Mouse (Mus musculus) embryonic facial prominence, embryonic 11.5 days (tissue): Measurements from ENCODE around the gene Kat2a. TPM values are rescaled to one million over a fixed set of nuclear protein-coding genes. Genes with fewer than 3 reads are reported as not detected.
"Not testable (repeated sequence)": the region's sequence is repeated elsewhere in the genome, so short reads cannot be mapped to it uniquely, and the experiment has no call there.

Experiments
- ATAC-seq: fragments of 200-750 bp; cut with Nextera tagmentation; replicated peaks from 2 replicates; pipeline ENCODE4 v1.8.0; 2017; ENCODE audit warnings: low read depth; ENCODE audit not compliant: insufficient number of reproducible peaks, low FRiP score, low TSS enrichment
- DNase-seq: peaks from one replicate; pipeline ENCODE4 v3.0.0-alpha.2; 2015; ENCODE audit warnings: low spot score
- H3K27ac ChIP-seq: fragments of 300-500 bp; sonication (generic); replicated peaks from 2 replicates; pipeline ENCODE4 v1.5.1; 2014; ENCODE audit warnings: mild to moderate bottlenecking, low read depth, low read length, control low read depth
- H3K27me3 ChIP-seq: fragments of 300-500 bp; sonication (generic); 2 replicates; pipeline ENCODE4 v1.6.1; 2014; ENCODE audit warnings: mild to moderate bottlenecking, low read length, moderate library complexity, mixed read lengths; ENCODE audit not compliant: control insufficient read depth, insufficient read depth
- H3K36me3 ChIP-seq: fragments of 300-500 bp; sonication (generic); replicated peaks from 2 replicates; pipeline ENCODE4 v1.6.1; 2014; ENCODE audit warnings: low read depth, mild to moderate bottlenecking, low read length, moderate library complexity, mixed read lengths; ENCODE audit not compliant: control insufficient read depth, insufficient read depth
- H3K4me1 ChIP-seq: fragments of 300-500 bp; sonication (generic); 2 replicates; pipeline ENCODE4 v1.6.1; 2014; ENCODE audit warnings: low read length, mixed read lengths; ENCODE audit not compliant: control insufficient read depth, insufficient read depth
- H3K4me2 ChIP-seq: fragments of 300-500 bp; sonication (generic); 2 replicates; pipeline ENCODE4 v1.6.1; 2014; ENCODE audit warnings: low read depth, mild to moderate bottlenecking, control low read depth, low read length, moderate library complexity
- H3K4me3 ChIP-seq: fragments of 300-500 bp; sonication (generic); 2 replicates; pipeline ENCODE4 v1.5.1; 2014; ENCODE audit warnings: low read depth, low read length, control low read depth
- H3K9ac ChIP-seq: fragments of 300-500 bp; sonication (generic); replicated peaks from 2 replicates; pipeline ENCODE4 v1.6.1; 2014; ENCODE audit warnings: mild to moderate bottlenecking, control low read depth, low read length
- H3K9me3 ChIP-seq: fragments of 300-500 bp; sonication (generic); replicated peaks from 2 replicates; pipeline ENCODE4 v1.6.1; 2016; ENCODE audit warnings: mild to moderate bottlenecking, low read length, inconsistent platforms, mixed read lengths; ENCODE audit not compliant: control insufficient read depth
- WGBS: fragments of 180-500 bp; shearing (Covaris S2); extraction: QIAGEN DNeasy Blood & Tissue Kit; methylation state at CpG from one replicate; pipeline ENCODE4 v1.1.7; 2014; 5-methylcytosine and 5-hydroxymethylcytosine counted together
- polyA plus RNA-seq: library from polyadenylated mRNA; unstranded; fragments of >200 nt; fragmentation: Nextera tagmentation; extraction: Ambion mirVana; gene quantifications from 2 replicates; pipeline ENCODE4 v1.2.1, GENCODE M21; 2014

Gene Kat2a
- polyA plus RNA-seq, 1 experiment from 2014 or later, result 49.9 TPM

DNA sequence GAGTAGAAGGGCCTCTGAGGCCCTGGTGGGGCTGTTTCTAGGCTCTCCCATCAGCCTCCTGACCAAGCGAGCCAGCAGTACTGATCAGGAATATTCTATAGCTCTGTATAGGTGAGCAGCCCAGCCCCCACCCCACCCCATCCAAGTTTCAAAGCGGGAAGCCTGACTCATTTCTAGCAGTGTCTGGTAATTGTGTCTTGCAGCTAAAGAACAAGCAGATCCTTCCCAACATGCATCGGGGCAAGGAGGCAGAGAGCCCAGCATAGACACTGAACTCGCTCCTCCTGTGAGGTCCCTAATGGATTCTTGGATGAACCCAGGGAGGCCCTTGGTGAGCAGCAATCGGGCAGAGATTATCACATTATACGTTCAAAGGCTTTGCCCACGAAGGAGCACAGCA is 34.5 kb downstream of the Kat2a start:
- DNase-seq (no peak), ATAC-seq (no peak)
- no peaks in the 10 kb centered on the region for H3K27me3 ChIP-seq
- H3K4me2 ChIP-seq, result no peak overlapping the region
- H3K9me3 ChIP-seq, result no peaks in the 10 kb centered on the region
- no peaks in the 10 kb centered on the region for H3K4me1 ChIP-seq
- no peaks in the 10 kb centered on the region for H3K36me3 ChIP-seq
- H3K27ac ChIP-seq, result no peak overlapping the region
- no peak overlapping the region for H3K4me3 ChIP-seq
- H3K9ac ChIP-seq, result no peak overlapping the region
- WGBS, result 54% methylated on average over 7 of the region's 7 CpGs

DNA sequence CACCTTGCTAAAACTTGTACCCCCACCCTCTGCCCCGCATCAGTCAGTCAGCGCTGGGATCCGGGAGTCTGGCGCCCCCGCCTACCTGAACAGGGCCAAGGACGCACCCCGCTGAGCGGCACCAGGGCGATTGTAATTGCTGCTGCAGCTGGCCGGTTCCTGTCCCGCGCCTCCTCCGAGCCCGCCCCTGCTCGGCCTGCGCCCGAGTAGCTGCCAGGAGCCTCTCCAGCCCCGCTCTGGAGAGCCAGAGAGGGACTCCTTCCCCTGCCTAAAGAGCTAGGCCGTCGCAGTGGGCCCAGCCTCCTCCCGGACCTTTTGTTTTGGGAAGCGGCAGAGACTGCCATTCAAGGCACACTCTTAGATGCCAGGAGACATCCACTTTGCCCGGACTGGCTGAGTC is 39.1 kb downstream of the Kat2a start:
- Histone ChIP-seq H3K9me3 (no peaks in the 10 kb centered on the region), H3K4me3 (peak overlapping the region; percentile 6; the same call in 1 of the 2 replicates), H3K4me2 (peak overlapping the region; percentile 38), H3K27me3 (no peaks in the 10 kb centered on the region), H3K9ac (peak overlapping the region; percentile 61), H3K4me1 (no peaks in the 10 kb centered on the region), H3K36me3 (no peaks in the 10 kb centered on the region), H3K27ac (no peak overlapping the region)
- DNase-seq, result peak; percentile 35
- ATAC-seq, result no peak
- WGBS, result 1% methylated on average over 23 of the region's 23 CpGs

DNA sequence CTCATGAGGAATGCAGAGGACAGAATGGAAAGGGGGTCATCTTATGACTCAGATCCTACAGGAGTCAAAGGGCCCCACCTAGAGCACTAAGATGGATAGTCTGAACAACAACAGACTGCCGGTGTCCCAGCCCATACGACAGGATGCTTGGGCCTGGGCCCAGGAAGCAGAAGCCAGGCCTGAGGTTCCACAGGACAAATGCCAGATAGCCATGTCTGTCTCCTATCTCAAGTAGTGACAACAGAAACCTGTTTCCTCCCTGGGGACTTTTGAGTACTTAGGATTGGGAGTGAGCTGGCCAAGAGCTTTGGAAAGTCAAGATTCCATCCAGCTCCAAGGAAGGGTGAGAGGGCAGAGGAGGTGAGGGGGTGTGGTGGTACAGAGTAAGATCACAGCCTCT is 40.3 kb downstream of the Kat2a start:
- 89% methylated on average over 2 of the region's 2 CpGs for WGBS
- H3K27me3 ChIP-seq, result no peaks in the 10 kb centered on the region
- H3K9ac ChIP-seq, result no peak overlapping the region
- no peaks in the 10 kb centered on the region for H3K9me3 ChIP-seq
- DNase-seq (no peak), ATAC-seq (no peak)
- no peaks in the 10 kb centered on the region for H3K4me1 ChIP-seq
- no peaks in the 10 kb centered on the region for H3K36me3 ChIP-seq
- no peak overlapping the region for H3K4me3 ChIP-seq
- no peak overlapping the region for H3K27ac ChIP-seq
- H3K4me2 ChIP-seq, result no peak overlapping the region

DNA sequence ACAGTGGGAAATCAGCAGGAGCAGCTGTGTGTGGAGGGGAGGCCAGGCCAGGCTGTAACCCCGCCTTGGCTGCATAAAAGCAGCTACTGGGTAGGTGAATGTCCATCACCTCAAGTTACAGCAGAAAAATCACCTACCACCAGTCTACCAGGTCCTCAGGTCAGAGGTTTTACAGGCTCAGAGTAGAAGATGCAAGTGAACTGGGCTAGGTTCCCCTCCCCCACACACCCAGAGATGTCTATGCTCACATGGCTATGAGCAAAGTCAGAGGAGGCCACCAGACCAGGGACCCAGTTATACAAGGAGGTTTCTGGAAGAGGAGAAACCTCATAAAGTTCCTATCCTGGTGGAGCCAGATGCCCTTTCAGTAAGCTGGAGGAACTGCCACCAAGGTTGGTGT is 41.2 kb downstream of the Kat2a start:
- DNase-seq, result no peak
- H3K4me2 ChIP-seq, result no peak overlapping the region
- 83% methylated on average over 1 of the region's 1 CpGs for WGBS
- H3K4me3 ChIP-seq, result no peak overlapping the region
- no peak overlapping the region for H3K27ac ChIP-seq
- no peaks in the 10 kb centered on the region for H3K36me3 ChIP-seq
- no peak overlapping the region for H3K9ac ChIP-seq
- ATAC-seq, result no peak
- no peaks in the 10 kb centered on the region for H3K27me3 ChIP-seq
- no peaks in the 10 kb centered on the region for H3K4me1 ChIP-seq
- no peaks in the 10 kb centered on the region for H3K9me3 ChIP-seq

DNA sequence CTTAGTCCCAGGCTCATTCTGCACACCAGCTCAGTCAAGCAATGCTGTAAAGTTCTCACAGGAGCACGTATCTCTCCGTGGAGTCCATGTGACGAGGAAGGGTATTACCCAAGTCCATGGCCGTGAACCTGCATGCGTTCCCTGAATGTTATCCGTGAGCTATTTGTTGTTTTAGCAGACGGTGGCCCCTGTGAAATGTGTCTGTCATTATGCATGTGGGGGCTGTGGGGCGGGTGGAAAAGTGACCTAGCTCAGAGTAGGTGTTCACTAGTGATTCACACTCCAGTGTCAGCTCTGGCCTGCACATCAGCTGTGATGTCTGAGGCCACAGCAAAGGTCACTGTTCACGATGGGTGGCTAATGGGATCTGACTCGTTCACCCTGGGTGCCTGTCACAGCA is 52.5 kb downstream of the Kat2a start:
- Histone ChIP-seq H3K27ac (no peak overlapping the region), H3K9me3 (no peaks in the 10 kb centered on the region), H3K4me2 (no peak overlapping the region), H3K27me3 (no peaks in the 10 kb centered on the region), H3K9ac (no peak overlapping the region), H3K4me3 (no peak overlapping the region), H3K4me1 (no peaks in the 10 kb centered on the region), H3K36me3 (no peaks in the 10 kb centered on the region)
- 69% methylated on average over 10 of the region's 10 CpGs for WGBS
- DNase-seq (no peak), ATAC-seq (no peak)

DNA sequence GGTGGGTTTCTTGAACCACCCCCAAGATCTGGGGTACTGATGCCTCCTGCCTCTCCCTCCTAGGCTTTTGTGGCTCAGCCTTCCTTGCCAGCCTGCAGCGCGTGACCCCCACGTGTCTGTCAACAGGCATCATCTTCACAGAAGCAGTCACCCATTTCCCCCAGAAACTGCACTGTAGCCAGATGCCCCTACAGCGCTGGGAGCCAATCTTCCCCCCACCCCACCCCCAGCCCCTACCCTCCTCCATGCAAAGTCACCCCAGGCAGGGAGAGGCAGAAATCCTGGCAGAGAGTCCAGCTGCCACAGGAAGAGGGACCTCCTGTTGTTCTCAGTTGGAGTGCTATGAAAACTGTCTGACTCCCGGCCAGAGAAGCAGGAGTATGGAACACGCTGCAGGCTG is 55.8 kb downstream of the Kat2a start:
- ATAC-seq (0 out of 2 replicates have a peak, but pooled peaks have one; percentile 48), DNase-seq (peak; percentile 55)
- no peak overlapping the region for H3K9ac ChIP-seq
- H3K27me3 ChIP-seq, result no peaks in the 10 kb centered on the region
- H3K4me3 ChIP-seq, result no peak overlapping the region
- 8% methylated on average over 6 of the region's 6 CpGs for WGBS
- no peaks in the 10 kb centered on the region for H3K36me3 ChIP-seq
- H3K9me3 ChIP-seq, result no peaks in the 10 kb centered on the region
- H3K27ac ChIP-seq, result no peak overlapping the region
- H3K4me2 ChIP-seq, result peak overlapping the region; percentile 1; the same call in 1 of the 2 replicates
- H3K4me1 ChIP-seq, result no peaks in the 10 kb centered on the region

DNA sequence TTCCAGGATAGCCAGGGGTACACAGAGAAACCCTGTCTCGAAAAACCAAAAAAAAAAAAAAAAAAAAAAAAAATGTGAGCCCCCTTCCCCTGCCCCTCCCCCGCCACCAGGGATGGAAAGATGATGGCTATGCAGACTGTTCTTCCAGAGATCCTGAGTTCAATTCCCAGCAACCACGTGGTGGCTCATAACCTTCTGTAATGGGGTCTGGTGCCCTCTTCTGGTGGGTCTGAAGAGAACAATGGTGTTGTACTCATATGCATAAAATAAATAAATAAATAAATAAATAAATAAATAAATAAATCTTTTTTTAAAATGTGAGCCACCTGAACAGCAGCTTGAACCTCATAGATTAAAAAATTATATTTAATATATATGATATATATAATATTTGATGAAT is 56.7 kb downstream of the Kat2a start:
- not testable (repeated sequence) for H3K4me3 ChIP-seq, ATAC-seq, H3K9me3 ChIP-seq, H3K36me3 ChIP-seq, H3K4me1 ChIP-seq, H3K4me2 ChIP-seq, H3K27ac ChIP-seq, H3K9ac ChIP-seq, H3K27me3 ChIP-seq
- WGBS, result 51% methylated on average over 2 of the region's 3 CpGs
- DNase-seq, result peak; percentile 14
